Mouse (Mus musculus): ENCODE measurements at regions not wholly inside any gene's neighbourhood (a gene's known extent, or its start where the extent isn't known, plus 50 kb on each side); places are given as distances from the start of the nearest gene placed in this dataset.

DNA sequence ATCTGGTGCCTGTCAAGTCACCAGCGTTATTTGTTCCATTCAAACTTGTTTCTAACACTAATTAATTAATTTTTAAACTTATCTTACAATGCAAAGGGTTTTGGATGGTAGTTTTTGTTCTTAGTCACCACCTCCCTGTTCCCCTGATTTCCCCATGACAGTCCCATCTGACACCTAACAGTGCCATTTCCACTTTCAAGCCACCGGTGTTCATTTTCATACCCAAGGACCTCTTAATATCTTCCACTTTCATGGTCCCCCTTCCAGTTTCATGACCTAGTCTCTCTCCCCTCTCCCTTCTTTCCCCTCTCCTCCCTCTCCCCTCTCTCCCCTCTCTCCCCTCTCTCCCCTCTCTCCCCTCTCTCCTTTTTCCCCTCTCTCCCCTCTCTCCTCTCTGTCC is 99.3 kb upstream of the Fndc3a start:
- no peak for TF ChIP-seq CTCF (IDR thresholded peaks at IDR 0.05; ENCODE audit: low read depth, low read length)
- no peak for TF ChIP-seq POLR2A (IDR thresholded peaks at IDR 0.05; ENCODE audit: borderline replicate concordance, low read depth, low read length)

Measured in bone marrow macrophage, adult 2 months (primary cell).